Mouse (Mus musculus): ENCODE data around the gene Psmd9. TPM values are rescaled to one million over a fixed set of nuclear protein-coding genes. Genes with fewer than 3 reads are reported as not detected.

The Psmd9 gene
- polyA plus RNA-seq, 1 experiment from 2014 or later, result 82.9 TPM

Other genes with a start within 250 kb of the Psmd9 start
- gene Kdm2b, start 179.6 kb upstream of the Psmd9 start, polyA plus RNA-seq (2015; fragmentation: Nextera tagmentation; extraction: Ambion mirVana), result 138 and 141 TPM in 2 replicates
- gene Orai1, start 154.3 kb upstream of the Psmd9 start, polyA plus RNA-seq (2015; fragmentation: Nextera tagmentation; extraction: Ambion mirVana), result 14.0 and 14.9 TPM in 2 replicates
- 1.1 and 2.2 TPM in 2 replicates for gene Morn3, start 122.4 kb upstream of the Psmd9 start, polyA plus RNA-seq (2015; fragmentation: Nextera tagmentation; extraction: Ambion mirVana)
- gene Tmem120b, start 101.0 kb upstream of the Psmd9 start, polyA plus RNA-seq (2015; fragmentation: Nextera tagmentation; extraction: Ambion mirVana), result 16.0 and 16.9 TPM in 2 replicates
- 11.4 and 12.4 TPM in 2 replicates for gene Rhof, start 36.7 kb upstream of the Psmd9 start, polyA plus RNA-seq (2015; fragmentation: Nextera tagmentation; extraction: Ambion mirVana)
- 13.6 and 13.7 TPM in 2 replicates for gene Setd1b, start 27.2 kb upstream of the Psmd9 start, polyA plus RNA-seq (2015; fragmentation: Nextera tagmentation; extraction: Ambion mirVana)
- gene Hpd, start 13.3 kb downstream of the Psmd9 start, polyA plus RNA-seq (2015; fragmentation: Nextera tagmentation; extraction: Ambion mirVana), result not detected in 2 replicates
- 2.7 TPM in 2 replicates for gene Wdr66, start 82.7 kb downstream of the Psmd9 start, polyA plus RNA-seq (2015; fragmentation: Nextera tagmentation; extraction: Ambion mirVana)
- gene Bcl7a, start 174.4 kb downstream of the Psmd9 start, polyA plus RNA-seq (2015; fragmentation: Nextera tagmentation; extraction: Ambion mirVana), result 80.6 and 89.3 TPM in 2 replicates
- 16.9 and 17.0 TPM in 2 replicates for gene Mlxip, start 225.4 kb downstream of the Psmd9 start, polyA plus RNA-seq (2015; fragmentation: Nextera tagmentation; extraction: Ambion mirVana)